Mouse (Mus musculus) hindbrain, embryonic 12.5 days (tissue): ENCODE results near the gene Zbtb20. TPM values are rescaled to one million over a fixed set of nuclear protein-coding genes. Genes with fewer than 3 reads are reported as not detected.

Experiments used
- ATAC-seq: fragments of 200-750 bp; cut with Nextera tagmentation; 2 replicates; pipeline ENCODE4 v1.8.0; 2017; ENCODE audit warnings: moderate TSS enrichment; ENCODE audit not compliant: low FRiP score
- H3K27ac ChIP-seq: fragments of 300-500 bp; sonication (generic); 2 replicates; pipeline ENCODE4 v1.5.1; 2016; ENCODE audit warnings: mild to moderate bottlenecking
- H3K27me3 ChIP-seq: fragments of 300-500 bp; sonication (generic); 2 replicates; pipeline ENCODE4 v1.6.1; 2016; ENCODE audit warnings: mild to moderate bottlenecking
- H3K36me3 ChIP-seq: fragments of 300-500 bp; sonication (generic); 2 replicates; pipeline ENCODE4 v1.6.1; 2016; ENCODE audit warnings: mild to moderate bottlenecking
- H3K4me1 ChIP-seq: fragments of 300-500 bp; sonication (generic); 2 replicates; pipeline ENCODE4 v1.6.1; 2016
- H3K4me2 ChIP-seq: fragments of 300-500 bp; sonication (generic); replicated peaks from 2 replicates; pipeline ENCODE4 v1.6.1; 2016; ENCODE audit warnings: mild to moderate bottlenecking
- H3K4me3 ChIP-seq: fragments of 300-500 bp; sonication (generic); 2 replicates; pipeline ENCODE4 v1.5.1; 2016; ENCODE audit warnings: mild to moderate bottlenecking
- H3K9ac ChIP-seq: fragments of 300-500 bp; sonication (generic); 2 replicates; pipeline ENCODE4 v1.6.1; 2016; ENCODE audit warnings: mild to moderate bottlenecking, moderate library complexity
- H3K9me3 ChIP-seq: fragments of 300-500 bp; sonication (generic); replicated peaks from 2 replicates; pipeline ENCODE4 v1.6.1; 2016; ENCODE audit warnings: mild to moderate bottlenecking
- WGBS: fragments of 180-500 bp; shearing (Covaris S2); methylation state at CpG from one replicate; pipeline ENCODE4 v1.1.7; 2016; 5-methylcytosine and 5-hydroxymethylcytosine counted together
- polyA plus RNA-seq: library from polyadenylated mRNA; unstranded; fragments of >200 nt; fragmentation: Nextera tagmentation; extraction: Ambion mirVana; gene quantifications from 2 replicates; pipeline ENCODE4 v1.2.1, GENCODE M21; 2016

The Zbtb20 gene
- polyA plus RNA-seq, 1 experiment from 2014 or later: 64.6 TPM

DNA sequence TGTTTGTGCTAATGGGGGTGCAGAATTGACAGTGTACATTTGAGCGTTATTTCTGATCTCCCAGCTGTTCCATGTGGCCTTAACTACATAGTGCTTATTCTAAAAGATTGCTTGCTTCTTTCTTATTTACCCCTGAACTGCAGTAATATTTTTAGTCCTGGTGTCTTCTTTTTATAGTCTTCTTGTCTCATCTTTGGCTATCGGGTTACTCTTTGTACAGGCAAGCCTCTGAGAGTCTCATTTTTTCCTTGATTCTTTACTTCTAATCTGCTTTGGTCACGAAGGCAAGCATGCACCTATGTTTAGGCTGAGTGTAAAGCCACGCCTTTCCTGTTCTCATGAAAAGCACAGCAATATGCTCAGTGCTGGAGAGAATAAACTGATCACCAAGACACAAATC lies 608.7 kb downstream of the Zbtb20 start:
- Histone ChIP-seq H3K27ac (no peak overlapping the region), H3K4me1 (no peaks in the 10 kb centered on the region), H3K4me3 (no peak overlapping the region), H3K36me3 (no peaks in the 10 kb centered on the region), H3K9ac (no peak overlapping the region), H3K9me3 (no peaks in the 10 kb centered on the region), H3K27me3 (no peaks in the 10 kb centered on the region), H3K4me2 (no peak overlapping the region)
- 91% methylated on average over 4 of the region's 4 CpGs for WGBS
- ATAC-seq: no peak

DNA sequence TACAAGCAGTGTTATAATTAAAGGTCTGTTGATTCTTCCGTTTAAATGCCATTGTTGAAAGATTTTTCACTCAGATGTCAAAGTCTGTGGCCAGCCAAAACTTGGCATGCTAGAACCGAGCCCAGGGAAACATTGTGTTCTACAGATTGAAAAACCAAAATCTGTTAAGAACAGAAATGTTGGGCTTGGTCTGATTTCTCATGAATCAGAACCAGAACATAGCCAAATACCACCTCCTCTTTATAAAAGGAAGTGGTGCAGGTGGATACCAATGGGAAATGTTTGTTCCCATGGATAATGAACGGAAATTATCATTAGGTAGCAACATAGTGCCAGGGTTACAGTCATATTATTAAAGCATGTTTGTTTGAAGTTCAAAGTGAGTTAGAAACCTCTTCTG lies 613.7 kb downstream of the Zbtb20 start:
- Histone ChIP-seq H3K9me3 (no peaks in the 10 kb centered on the region), H3K9ac (no peak overlapping the region), H3K27me3 (no peaks in the 10 kb centered on the region), H3K4me1 (no peaks in the 10 kb centered on the region), H3K36me3 (no peaks in the 10 kb centered on the region), H3K27ac (no peak overlapping the region), H3K4me3 (no peak overlapping the region), H3K4me2 (no peak overlapping the region)
- ATAC-seq: no peak
- WGBS: 86% methylated on average over 3 of the region's 3 CpGs

DNA sequence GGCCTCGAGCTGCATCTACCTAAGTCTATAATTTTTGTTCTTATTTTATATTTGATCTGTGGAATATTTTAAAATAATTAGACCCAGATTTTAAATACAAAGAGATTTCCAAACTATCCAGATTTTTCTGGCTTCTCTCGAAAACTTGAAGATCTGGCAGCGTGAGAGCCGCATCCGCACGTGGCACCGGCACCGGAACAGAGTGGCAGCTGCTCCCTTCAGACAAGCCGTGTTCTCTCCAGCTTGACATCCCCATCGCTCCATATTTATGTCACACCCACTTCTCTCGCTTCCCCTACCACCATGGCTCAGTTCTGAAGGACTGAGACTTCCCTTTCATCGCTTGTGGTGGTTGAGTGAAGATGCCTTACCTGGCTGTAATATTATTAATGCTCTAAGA lies 614.3 kb downstream of the Zbtb20 start:
- no peak for ATAC-seq
- Histone ChIP-seq H3K4me3 (no peak overlapping the region), H3K4me2 (no peak overlapping the region), H3K9me3 (no peaks in the 10 kb centered on the region), H3K27me3 (no peaks in the 10 kb centered on the region), H3K4me1 (no peaks in the 10 kb centered on the region), H3K9ac (no peak overlapping the region), H3K27ac (no peak overlapping the region), H3K36me3 (no peaks in the 10 kb centered on the region)
- WGBS: 92% methylated on average over 12 of the region's 12 CpGs

DNA sequence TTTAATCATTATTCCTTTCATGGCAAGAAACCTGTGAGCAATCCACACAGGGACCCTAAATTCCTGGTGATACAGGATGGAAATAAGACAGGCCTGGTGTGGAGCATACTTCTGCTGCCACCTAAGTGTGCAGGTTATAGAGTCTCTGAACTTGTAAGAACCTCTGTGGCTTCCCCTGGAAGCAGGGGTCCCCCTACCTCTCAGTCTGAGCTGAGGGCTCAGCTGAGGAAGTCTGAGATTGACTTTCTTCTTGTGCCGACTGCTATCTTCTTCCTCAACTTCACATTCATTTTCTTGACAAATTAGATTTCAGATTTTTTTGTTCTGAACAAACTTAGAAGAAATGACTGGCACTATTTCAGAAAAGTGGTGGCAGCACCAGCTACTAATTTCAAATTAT lies 617.2 kb downstream of the Zbtb20 start:
- Histone ChIP-seq H3K4me3 (no peak overlapping the region), H3K36me3 (no peaks in the 10 kb centered on the region), H3K27ac (no peak overlapping the region), H3K9me3 (no peaks in the 10 kb centered on the region), H3K4me2 (no peak overlapping the region), H3K27me3 (no peaks in the 10 kb centered on the region), H3K4me1 (no peaks in the 10 kb centered on the region), H3K9ac (no peak overlapping the region)
- ATAC-seq: no peak
- 79% methylated on average over 1 of the region's 1 CpGs for WGBS

DNA sequence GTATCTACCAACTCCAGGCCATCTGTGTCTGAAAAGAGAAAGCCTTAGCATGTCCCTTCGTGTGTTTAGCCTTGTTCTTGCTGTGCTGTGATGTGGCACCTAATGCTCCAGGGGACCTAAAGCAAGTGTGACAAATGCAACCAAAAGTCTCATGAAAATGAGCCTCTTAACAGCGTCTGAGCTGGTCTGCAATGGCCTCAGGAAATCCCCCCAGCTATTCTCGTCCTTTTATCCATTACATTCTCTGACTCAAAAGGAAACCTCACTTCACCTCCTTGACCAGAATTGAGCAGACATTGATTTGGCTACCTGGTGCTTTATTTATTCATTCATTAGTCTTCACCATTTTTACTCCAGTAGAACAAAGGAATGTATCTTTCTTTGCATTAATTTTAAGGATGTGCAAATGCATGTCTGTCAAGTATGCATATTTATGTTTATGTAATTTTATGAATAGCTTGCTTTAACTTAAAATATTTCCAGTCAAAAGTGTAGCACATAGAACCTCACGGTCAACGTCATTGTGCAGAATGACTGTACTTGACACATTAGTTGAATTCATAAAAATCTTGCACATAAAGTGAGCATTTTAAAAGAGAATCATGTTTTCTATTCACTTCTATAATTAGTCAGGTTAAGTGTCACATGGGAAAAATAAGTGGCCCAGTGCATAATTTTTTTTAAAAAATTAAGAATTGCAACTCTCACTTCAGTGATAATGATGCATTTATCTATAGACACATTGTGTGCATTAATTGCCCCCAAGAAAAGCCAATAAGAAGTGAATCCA lies 618.1 kb downstream of the Zbtb20 start:
- Histone ChIP-seq H3K36me3 (no peaks in the 10 kb centered on the region), H3K4me1 (no peaks in the 10 kb centered on the region), H3K9ac (no peak overlapping the region), H3K4me2 (no peak overlapping the region), H3K27me3 (no peaks in the 10 kb centered on the region), H3K9me3 (no peaks in the 10 kb centered on the region), H3K4me3 (no peak overlapping the region), H3K27ac (no peak overlapping the region)
- WGBS: 54% methylated on average over 5 of the region's 5 CpGs
- no peak for ATAC-seq

DNA sequence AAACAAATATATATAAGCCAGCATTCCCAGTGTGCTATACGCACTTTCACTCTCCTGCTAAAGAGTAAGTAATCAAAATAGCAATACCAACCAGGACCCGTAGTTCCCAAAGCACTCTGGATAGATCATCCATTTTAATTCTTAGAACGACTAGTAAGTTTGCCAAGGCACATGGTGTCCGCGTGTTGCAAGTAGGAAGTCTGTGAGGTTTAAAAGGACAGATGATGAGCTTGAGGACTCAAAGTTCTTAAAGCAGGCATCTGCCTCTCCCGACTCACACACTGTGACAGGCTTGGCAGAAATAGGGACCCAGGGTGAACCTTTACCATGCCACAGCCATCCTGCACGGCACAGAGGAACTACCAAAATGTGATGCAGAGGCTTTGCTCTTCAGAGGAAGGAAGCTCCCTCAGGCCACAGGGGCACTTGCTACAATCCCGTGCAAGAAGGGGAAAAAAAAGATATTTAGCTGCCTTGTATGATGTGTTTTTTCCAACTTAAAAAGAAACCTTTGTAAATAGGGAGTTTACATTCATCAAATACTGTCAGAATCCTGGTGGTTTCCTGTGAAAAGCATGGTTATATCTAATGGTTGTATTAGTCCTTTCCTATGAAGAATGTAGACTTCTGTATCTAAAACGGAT lies 619.6 kb downstream of the Zbtb20 start:
- ATAC-seq: no peak
- no peak overlapping the region for H3K4me3 ChIP-seq
- no peaks in the 10 kb centered on the region for H3K9me3 ChIP-seq
- no peak overlapping the region for H3K4me2 ChIP-seq
- H3K9ac ChIP-seq: no peak overlapping the region
- no peaks in the 10 kb centered on the region for H3K4me1 ChIP-seq
- H3K27me3 ChIP-seq: no peaks in the 10 kb centered on the region
- H3K36me3 ChIP-seq: no peaks in the 10 kb centered on the region
- no peak overlapping the region for H3K27ac ChIP-seq
- 82% methylated on average over 9 of the region's 9 CpGs for WGBS

DNA sequence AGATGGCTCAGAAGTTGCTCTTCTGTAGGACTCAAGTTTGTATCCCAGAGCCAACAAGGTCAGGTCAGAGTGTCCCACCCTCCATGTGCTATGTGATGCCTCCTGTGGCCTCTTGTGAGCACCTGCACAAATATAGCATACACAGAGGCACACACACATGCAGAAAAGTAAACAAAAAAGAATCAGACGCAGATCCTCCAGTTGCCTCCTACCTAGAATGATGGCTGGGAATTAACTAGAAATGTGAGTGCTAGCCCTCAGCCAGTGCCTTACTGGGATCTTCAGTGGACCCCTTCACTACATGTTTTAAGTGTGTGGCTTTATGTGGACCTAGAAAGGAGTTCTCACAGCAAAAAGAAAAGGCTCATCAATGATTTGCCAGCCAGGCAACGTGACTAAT lies 621.4 kb downstream of the Zbtb20 start:
- no peak overlapping the region for H3K4me2 ChIP-seq
- H3K4me3 ChIP-seq: no peak overlapping the region
- no peaks in the 10 kb centered on the region for H3K36me3 ChIP-seq
- no peaks in the 10 kb centered on the region for H3K27me3 ChIP-seq
- WGBS: 72% methylated on average over 2 of the region's 2 CpGs
- H3K4me1 ChIP-seq: peaks cover 3% of the 10 kb centered on the region
- no peaks in the 10 kb centered on the region for H3K9me3 ChIP-seq
- ATAC-seq: no peak
- H3K9ac ChIP-seq: no peak overlapping the region
- no peak overlapping the region for H3K27ac ChIP-seq

DNA sequence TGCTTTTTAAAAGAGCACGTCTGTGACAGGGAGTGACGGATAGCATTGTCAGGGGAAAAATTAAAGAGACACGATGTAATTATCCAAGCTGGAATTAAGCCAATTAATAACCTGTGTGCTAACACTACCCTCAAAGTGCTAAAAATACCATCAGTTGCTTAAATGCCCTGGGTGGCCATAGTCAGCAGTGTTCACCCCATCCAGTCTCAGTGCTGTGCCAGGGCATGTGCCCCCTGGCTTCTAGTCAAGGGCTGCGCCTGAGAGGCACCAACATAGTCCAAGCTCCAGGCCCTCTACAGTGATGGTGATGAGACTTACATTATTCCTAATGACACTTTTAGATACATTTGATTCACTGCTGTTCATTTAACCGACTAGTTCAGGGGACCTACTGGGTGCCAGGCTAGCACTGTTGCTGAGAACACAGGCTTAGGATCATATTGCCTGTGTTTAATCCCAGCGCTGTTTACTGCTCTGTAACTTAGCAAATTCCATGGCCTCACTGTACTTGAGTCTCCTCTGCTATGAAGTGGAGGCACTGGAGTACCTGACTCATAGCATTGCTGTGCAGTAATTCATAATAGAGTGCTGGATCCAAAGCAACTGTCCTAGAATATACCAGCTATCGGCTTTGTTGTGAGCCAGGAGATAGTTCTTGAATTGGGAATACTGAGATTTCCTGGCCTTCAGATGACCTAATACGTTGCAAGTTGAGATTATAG lies 624.6 kb downstream of the Zbtb20 start:
- Histone ChIP-seq H3K9ac (no peak overlapping the region), H3K27me3 (no peaks in the 10 kb centered on the region), H3K36me3 (no peaks in the 10 kb centered on the region), H3K4me1 (peaks cover 12% of the 10 kb centered on the region), H3K4me2 (no peak overlapping the region), H3K27ac (no peak overlapping the region), H3K9me3 (no peaks in the 10 kb centered on the region), H3K4me3 (no peak overlapping the region)
- ATAC-seq: no peak
- 81% methylated on average over 8 of the region's 8 CpGs for WGBS

DNA sequence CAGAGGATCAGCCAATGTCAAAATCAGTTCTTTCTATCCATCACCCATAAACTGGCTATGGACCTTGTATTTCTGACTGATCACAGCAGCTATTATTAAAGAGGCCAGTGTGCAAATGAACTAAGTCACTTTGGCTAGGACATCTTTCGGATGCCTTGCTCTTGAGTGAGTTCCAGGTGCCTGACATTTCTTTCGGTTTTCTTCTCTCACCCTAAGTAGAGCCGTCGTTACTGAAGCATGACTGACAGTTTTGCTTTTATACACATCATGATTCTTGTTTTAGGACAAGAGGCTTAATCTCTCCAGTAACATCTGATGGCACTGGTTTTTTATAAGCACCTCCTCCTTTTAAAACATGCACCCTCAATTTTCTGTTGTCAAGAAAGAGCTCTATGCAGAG lies 625.6 kb downstream of the Zbtb20 start:
- H3K9ac ChIP-seq: no peak overlapping the region
- WGBS: 59% methylated on average over 4 of the region's 4 CpGs
- H3K9me3 ChIP-seq: no peaks in the 10 kb centered on the region
- H3K4me2 ChIP-seq: no peak overlapping the region
- H3K4me3 ChIP-seq: no peak overlapping the region
- no peak for ATAC-seq
- H3K27me3 ChIP-seq: no peaks in the 10 kb centered on the region
- peaks cover 22% of the 10 kb centered on the region for H3K4me1 ChIP-seq
- H3K27ac ChIP-seq: no peak overlapping the region
- H3K36me3 ChIP-seq: no peaks in the 10 kb centered on the region

DNA sequence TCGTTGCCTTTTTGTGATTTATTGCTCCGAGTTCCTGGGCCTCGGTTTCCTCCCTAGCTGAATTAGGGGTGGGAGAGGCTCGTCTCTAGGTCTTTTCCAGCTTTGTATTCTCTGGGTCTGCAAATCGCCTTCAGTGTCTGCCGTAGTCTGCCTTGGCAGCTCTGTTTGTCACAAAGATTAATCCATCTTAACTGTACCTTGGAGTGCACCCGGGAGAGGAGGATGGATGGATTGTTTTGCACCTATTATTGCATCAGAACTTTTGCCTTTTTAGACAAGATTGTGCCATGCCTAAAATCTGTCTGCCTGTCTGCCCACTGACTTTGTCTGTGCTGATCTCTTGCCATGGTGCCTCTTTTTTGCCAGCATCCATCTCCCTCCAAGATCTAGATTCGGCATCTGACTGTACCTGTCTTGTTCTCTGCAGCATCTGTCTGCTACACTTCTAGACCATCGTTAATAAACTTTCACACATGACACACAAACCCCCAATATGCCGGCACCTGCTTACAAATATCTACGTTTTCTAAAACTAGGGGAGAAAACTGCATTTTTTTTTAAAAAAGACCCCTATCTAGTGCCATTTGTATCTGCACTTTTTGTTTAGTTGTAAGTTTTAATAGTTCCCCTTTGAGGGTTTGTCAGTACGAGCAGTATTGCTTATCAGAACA lies 626.8 kb downstream of the Zbtb20 start:
- WGBS: 35% methylated on average over 12 of the region's 12 CpGs
- peaks cover 31% of the 10 kb centered on the region for H3K4me1 ChIP-seq
- H3K4me2 ChIP-seq: peak overlapping the region; percentile 75
- no peaks in the 10 kb centered on the region for H3K27me3 ChIP-seq
- peak overlapping the region; percentile 98 for H3K27ac ChIP-seq
- H3K9ac ChIP-seq: peak overlapping the region; percentile 78; the same call in 1 of the 2 replicates
- H3K36me3 ChIP-seq: no peaks in the 10 kb centered on the region
- peak overlapping the region; percentile 55 for H3K4me3 ChIP-seq
- H3K9me3 ChIP-seq: no peaks in the 10 kb centered on the region
- ATAC-seq: no peak

DNA sequence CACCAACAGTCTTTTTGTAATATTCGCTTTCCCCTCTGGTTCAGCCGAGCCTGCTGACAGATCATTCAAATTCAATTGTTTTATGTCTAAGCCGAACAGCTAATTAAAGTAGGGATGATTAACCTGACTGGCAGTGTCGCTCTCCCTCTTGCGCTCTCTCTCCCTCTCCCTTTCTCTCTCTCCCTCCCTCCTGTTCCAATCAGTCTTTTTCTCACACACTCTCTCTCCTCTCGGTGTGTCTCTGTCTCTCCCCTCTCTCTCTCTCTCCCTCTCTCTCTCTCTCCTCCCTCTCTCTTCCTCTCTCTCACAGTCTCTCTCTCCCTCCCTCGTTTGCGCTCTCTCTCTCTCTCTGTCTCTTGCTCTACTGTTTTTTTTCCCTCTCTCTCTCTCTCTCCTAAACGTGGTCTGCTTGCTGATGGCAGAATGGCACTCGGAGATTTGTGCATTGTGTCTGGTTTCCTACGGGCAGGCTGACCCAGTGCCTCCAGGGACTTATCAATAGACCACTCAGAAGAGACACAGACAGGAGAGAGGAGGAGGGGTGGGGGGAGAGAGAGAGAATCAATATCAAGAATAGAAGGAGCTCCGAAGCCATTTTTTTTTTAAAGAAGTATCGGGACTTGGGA lies 627.4 kb downstream of the Zbtb20 start:
- Histone ChIP-seq H3K4me1 (peaks cover 33% of the 10 kb centered on the region), H3K36me3 (no peaks in the 10 kb centered on the region), H3K9me3 (no peaks in the 10 kb centered on the region), H3K27ac (peak overlapping the region; percentile 98), H3K4me2 (peak overlapping the region; percentile 75), H3K27me3 (no peaks in the 10 kb centered on the region), H3K4me3 (peak overlapping the region; percentile 55), H3K9ac (peak overlapping the region; percentile 78)
- 4% methylated on average over 13 of the region's 13 CpGs for WGBS
- peak; percentile 94 for ATAC-seq

DNA sequence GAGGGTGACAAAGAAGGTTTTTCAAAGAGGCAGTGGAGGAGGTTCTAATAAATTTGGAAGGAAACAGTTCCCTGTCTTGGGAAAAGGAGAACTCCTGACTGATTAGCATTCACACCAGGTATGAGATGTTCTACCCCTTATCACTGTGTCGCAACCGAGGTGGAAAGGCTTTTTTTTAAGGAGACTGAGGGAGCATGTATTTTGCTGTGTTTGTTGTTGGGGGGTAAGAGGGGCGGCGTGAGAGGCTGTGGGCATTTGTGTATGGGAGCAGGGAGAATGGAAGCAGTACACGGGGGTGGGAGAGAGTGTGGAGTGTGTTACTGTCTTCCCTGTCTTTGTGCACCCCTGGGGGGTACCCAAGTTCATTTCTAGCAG lies 627.9 kb downstream of the Zbtb20 start:
- Histone ChIP-seq H3K27me3 (no peaks in the 10 kb centered on the region), H3K9ac (peak overlapping the region; percentile 78), H3K4me1 (peaks cover 36% of the 10 kb centered on the region), H3K4me2 (peak overlapping the region; percentile 75), H3K36me3 (no peaks in the 10 kb centered on the region), H3K9me3 (no peaks in the 10 kb centered on the region), H3K27ac (peak overlapping the region; percentile 98), H3K4me3 (peak overlapping the region; percentile 55)
- WGBS: 1% methylated on average over 5 of the region's 5 CpGs
- peak; percentile 72 for ATAC-seq
